Mouse (Mus musculus) forebrain, embryonic 16.5 days (tissue): Measurements from ENCODE around the gene Ncam1. TPM values are rescaled to one million over a fixed set of nuclear protein-coding genes. Genes with fewer than 3 reads are reported as not detected.

ENCODE experiments used
- ATAC-seq: fragments of 200-750 bp; cut with Nextera tagmentation; 2 replicates; pipeline ENCODE4 v1.8.0; 2017; ENCODE audit warnings: mild to moderate bottlenecking, moderate library complexity
- H3K27ac ChIP-seq: fragments of 300-500 bp; sonication (generic); 2 replicates; pipeline ENCODE4 v1.5.1; 2014; ENCODE audit warnings: low read length, control low read depth
- H3K27me3 ChIP-seq: fragments of 300-500 bp; sonication (generic); replicated peaks from 2 replicates; pipeline ENCODE4 v1.6.1; 2014; ENCODE audit warnings: low read length; ENCODE audit not compliant: control insufficient read depth, insufficient read depth
- H3K36me3 ChIP-seq: fragments of 300-500 bp; sonication (generic); 2 replicates; pipeline ENCODE4 v1.6.1; 2014; ENCODE audit not compliant: control insufficient read depth, insufficient read depth
- H3K4me1 ChIP-seq: fragments of 300-500 bp; sonication (generic); replicated peaks from 2 replicates; pipeline ENCODE4 v1.6.1; 2014; ENCODE audit warnings: low read length; ENCODE audit not compliant: control insufficient read depth, insufficient read depth
- H3K4me2 ChIP-seq: fragments of 300-500 bp; sonication (generic); 2 replicates; pipeline ENCODE4 v1.6.1; 2014; ENCODE audit warnings: mild to moderate bottlenecking, low read length, control low read depth
- H3K4me3 ChIP-seq: fragments of 300-500 bp; sonication (generic); replicated peaks from 2 replicates; pipeline ENCODE4 v1.5.1; 2014; ENCODE audit warnings: mild to moderate bottlenecking, low read length, control low read depth
- H3K9ac ChIP-seq: fragments of 300-500 bp; sonication (generic); replicated peaks from 2 replicates; pipeline ENCODE4 v1.6.1; 2014; ENCODE audit warnings: low read depth, low read length, control low read depth
- H3K9me3 ChIP-seq: fragments of 300-500 bp; sonication (generic); 2 replicates; pipeline ENCODE4 v1.6.1; 2016; ENCODE audit warnings: low read length; ENCODE audit not compliant: control insufficient read depth
- WGBS: fragments of 180-500 bp; shearing (Covaris S2); extraction: QIAGEN DNeasy Blood & Tissue Kit; methylation state at CpG from one replicate; pipeline ENCODE4 v1.1.7; 2014; 5-methylcytosine and 5-hydroxymethylcytosine counted together
- polyA plus RNA-seq: library from polyadenylated mRNA; unstranded; fragments of >200 nt; fragmentation: Nextera tagmentation; extraction: Ambion mirVana; gene quantifications from 2 replicates; pipeline ENCODE4 v1.2.1, GENCODE M21; 2015

Ncam1 gene
- polyA plus RNA-seq, 1 experiment from 2014 or later = 436 TPM

DNA sequence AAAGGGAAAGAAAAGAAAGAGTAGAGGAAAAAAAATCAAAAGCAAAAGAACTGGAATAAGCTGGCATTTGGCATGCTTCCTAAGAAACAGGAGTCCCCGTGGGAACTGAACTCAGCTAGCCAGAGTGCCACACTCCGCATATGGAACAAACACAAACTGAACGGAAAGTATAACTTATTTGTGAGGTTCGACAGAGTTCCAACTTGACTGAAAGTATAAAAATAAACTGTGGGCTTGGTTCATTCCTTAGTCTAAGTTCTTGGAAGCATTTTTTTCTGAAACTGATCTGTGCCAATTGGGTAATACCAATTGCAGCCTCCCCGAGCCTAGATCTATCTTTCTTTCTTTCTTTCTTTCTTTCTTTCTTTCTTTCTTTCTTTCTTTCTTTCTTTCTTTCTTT, 294.1 kb downstream of the Ncam1 start:
- no peaks in the 10 kb centered on the region for H3K9me3 ChIP-seq
- H3K4me3 ChIP-seq = no peak overlapping the region
- H3K9ac ChIP-seq = no peak overlapping the region
- WGBS = 32% methylated on average over 5 of the region's 5 CpGs
- H3K4me2 ChIP-seq = no peak overlapping the region
- no peaks in the 10 kb centered on the region for H3K27me3 ChIP-seq
- no peaks in the 10 kb centered on the region for H3K4me1 ChIP-seq
- no peak overlapping the region for H3K27ac ChIP-seq
- peaks cover 30% of the 10 kb centered on the region for H3K36me3 ChIP-seq
- ATAC-seq = no peak

- H3K4me3 ChIP-seq = no peak overlapping the region
- no peaks in the 10 kb centered on the region for H3K27me3 ChIP-seq
- WGBS = 96% methylated on average over 4 of the region's 4 CpGs
- no peak for ATAC-seq
- no peaks in the 10 kb centered on the region for H3K4me1 ChIP-seq
- no peak overlapping the region for H3K4me2 ChIP-seq
- H3K27ac ChIP-seq = no peak overlapping the region
- H3K9me3 ChIP-seq = no peaks in the 10 kb centered on the region
- H3K36me3 ChIP-seq = peaks cover 17% of the 10 kb centered on the region
- H3K9ac ChIP-seq = no peak overlapping the region
Observed at GRCm38 (mm10) chr9:49502245-49502644, 296.5 kb downstream of the Ncam1 start.

DNA sequence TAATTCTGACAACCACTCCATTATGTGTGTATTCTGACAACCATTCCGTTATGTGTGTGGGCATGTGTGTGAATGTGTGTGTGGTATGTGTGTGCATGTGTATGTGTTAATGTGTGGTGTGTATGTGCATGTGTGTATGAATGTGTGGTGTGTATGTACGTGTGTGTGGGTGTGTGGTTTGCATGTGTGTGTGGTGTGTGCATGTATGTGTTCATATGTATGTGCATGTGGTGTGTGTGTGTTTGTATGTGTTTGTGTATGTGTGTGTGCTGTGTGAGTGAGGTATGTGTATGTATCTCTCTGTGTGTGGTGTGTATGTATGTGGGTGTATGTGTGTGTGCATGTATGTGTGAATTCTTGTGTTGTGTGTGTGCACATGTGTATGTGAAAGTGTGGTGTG, 298.8 kb downstream of the Ncam1 start:
- H3K9ac ChIP-seq = no peak overlapping the region
- H3K4me1 ChIP-seq = no peaks in the 10 kb centered on the region
- H3K4me3 ChIP-seq = no peak overlapping the region
- H3K27ac ChIP-seq = no peak overlapping the region
- no peak for ATAC-seq
- H3K4me2 ChIP-seq = no peak overlapping the region
- no peaks in the 10 kb centered on the region for H3K27me3 ChIP-seq
- H3K9me3 ChIP-seq = no peaks in the 10 kb centered on the region
- WGBS = 93% methylated on average over 2 of the region's 2 CpGs
- H3K36me3 ChIP-seq = peaks cover 4% of the 10 kb centered on the region

GRCm38 (mm10) chr9:49493979-49494649, 304.6 kb downstream of the Ncam1 start:
- peak; percentile 79 for ATAC-seq
- Histone ChIP-seq H3K27ac (0 out of 2 replicates have a peak overlapping the region, but pooled peaks have one; percentile 49), H3K9ac (peak overlapping the region; percentile 48; the same call in 1 of the 2 replicates), H3K4me2 (peak overlapping the region; percentile 26; the same call in 1 of the 2 replicates), H3K27me3 (no peaks in the 10 kb centered on the region), H3K36me3 (no peaks in the 10 kb centered on the region), H3K4me1 (peaks cover 11% of the 10 kb centered on the region), H3K4me3 (no peak overlapping the region), H3K9me3 (no peaks in the 10 kb centered on the region)
- 2% methylated on average over 4 of the region's 4 CpGs for WGBS

DNA sequence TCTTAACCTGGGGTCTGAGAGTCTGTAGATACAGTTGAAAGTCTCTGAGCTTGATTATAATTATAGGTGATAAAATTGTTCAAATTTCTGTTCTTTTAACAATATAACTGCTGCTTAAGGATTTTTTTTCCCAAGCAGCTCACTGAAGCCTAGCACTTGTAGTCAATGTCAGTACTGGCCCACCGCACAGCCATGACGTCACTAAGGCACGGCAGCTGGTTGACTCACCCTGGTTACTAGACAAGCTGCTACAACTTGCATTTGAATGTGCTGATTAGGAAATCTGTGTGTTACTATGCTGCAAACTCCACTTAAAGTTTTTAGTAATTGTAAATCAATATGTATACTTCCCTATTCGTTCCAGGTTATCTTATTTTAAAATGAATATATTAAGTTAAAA, 308.1 kb downstream of the Ncam1 start:
- no peak for ATAC-seq
- Histone ChIP-seq H3K4me1 (peaks cover 20% of the 10 kb centered on the region), H3K9ac (no peak overlapping the region), H3K9me3 (no peaks in the 10 kb centered on the region), H3K36me3 (no peaks in the 10 kb centered on the region), H3K27ac (no peak overlapping the region), H3K4me3 (no peak overlapping the region), H3K4me2 (no peak overlapping the region), H3K27me3 (no peaks in the 10 kb centered on the region)
- 74% methylated on average over 4 of the region's 4 CpGs for WGBS

GRCm38 (mm10) chr9:49488912-49489895, 309.5 kb downstream of the Ncam1 start:
- Histone ChIP-seq H3K27me3 (no peaks in the 10 kb centered on the region), H3K4me2 (peak overlapping the region; percentile 21), H3K4me1 (peaks cover 24% of the 10 kb centered on the region), H3K9ac (no peak overlapping the region), H3K27ac (no peak overlapping the region), H3K4me3 (no peak overlapping the region), H3K36me3 (no peaks in the 10 kb centered on the region), H3K9me3 (no peaks in the 10 kb centered on the region)
- WGBS = 32% methylated on average over 16 of the region's 16 CpGs
- peak; percentile 66 for ATAC-seq

GRCm38 (mm10) chr9:49488258-49488657, 310.5 kb downstream of the Ncam1 start:
- H3K4me3 ChIP-seq = no peak overlapping the region
- H3K9ac ChIP-seq = no peak overlapping the region
- H3K27ac ChIP-seq = no peak overlapping the region
- H3K36me3 ChIP-seq = no peaks in the 10 kb centered on the region
- WGBS = 81% methylated on average over 7 of the region's 7 CpGs
- H3K9me3 ChIP-seq = no peaks in the 10 kb centered on the region
- no peak overlapping the region for H3K4me2 ChIP-seq
- peaks cover 22% of the 10 kb centered on the region for H3K4me1 ChIP-seq
- no peak for ATAC-seq
- H3K27me3 ChIP-seq = no peaks in the 10 kb centered on the region

DNA sequence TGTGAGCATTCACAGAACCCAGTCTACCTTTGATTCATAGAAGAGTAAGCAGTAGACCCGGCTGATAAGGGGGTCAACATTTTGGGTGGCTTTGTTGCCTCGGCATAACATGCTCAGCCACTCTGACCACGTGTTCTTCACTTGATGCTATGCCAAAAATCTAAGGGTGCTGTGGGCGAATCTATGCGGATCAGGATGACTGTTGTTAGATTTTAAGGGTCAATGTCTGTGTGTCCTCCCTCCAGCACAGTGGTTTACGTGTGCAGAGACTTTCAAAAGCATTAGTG, 311.1 kb downstream of the Ncam1 start:
- Histone ChIP-seq H3K36me3 (no peaks in the 10 kb centered on the region), H3K27ac (no peak overlapping the region), H3K9me3 (no peaks in the 10 kb centered on the region), H3K4me1 (peaks cover 22% of the 10 kb centered on the region), H3K4me3 (no peak overlapping the region), H3K9ac (no peak overlapping the region), H3K27me3 (no peaks in the 10 kb centered on the region), H3K4me2 (no peak overlapping the region)
- 80% methylated on average over 6 of the region's 6 CpGs for WGBS
- no peak for ATAC-seq

DNA sequence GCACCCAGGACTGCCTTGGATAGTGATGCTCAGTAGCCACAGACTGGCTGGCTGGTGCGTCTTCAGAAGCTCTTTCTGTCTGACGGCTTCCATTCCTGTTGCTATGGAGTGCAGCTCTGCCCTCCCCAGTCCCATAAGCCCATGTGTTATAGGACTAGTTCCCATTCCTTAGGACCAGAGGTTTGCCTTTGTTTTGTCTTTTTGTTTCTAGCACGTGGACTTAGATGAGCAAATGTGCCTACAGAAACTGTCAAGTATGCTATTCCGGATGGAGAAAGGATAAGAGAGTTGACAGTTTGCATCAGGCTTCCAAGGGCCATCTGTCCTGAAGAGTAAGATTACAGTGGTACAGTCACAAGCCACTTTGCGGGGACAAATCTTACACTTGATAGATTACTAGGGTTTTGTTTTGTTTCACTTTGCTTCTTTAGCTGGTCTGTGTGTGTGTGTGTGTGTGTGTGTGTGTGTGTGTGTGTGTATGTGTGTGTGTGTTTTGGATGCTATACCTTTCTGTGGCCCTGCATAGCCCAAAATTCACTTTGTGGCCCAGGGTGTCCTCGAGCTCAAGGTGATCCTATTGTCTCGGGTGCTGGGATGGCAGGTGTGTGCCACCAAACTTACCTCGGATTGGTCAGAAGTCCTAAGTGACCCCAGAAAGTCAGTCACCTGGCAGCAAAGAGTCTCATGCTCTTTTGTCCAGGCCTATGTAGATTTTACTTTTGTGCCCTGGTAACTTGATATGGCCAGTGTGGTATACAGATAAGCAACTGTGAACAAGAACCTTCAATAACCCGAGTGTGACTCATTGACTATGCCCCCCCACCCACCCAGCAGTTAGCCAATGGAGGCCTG, 311.7 kb downstream of the Ncam1 start:
- Histone ChIP-seq H3K4me3 (no peak overlapping the region), H3K4me1 (peaks cover 22% of the 10 kb centered on the region), H3K9me3 (no peaks in the 10 kb centered on the region), H3K36me3 (no peaks in the 10 kb centered on the region), H3K27ac (no peak overlapping the region), H3K4me2 (no peak overlapping the region), H3K27me3 (no peaks in the 10 kb centered on the region), H3K9ac (no peak overlapping the region)
- ATAC-seq = no peak
- 65% methylated on average over 9 of the region's 9 CpGs for WGBS
